Mouse (Mus musculus) lung, adult 2 months (tissue): Measurements from ENCODE around the gene Plekha1.

Experiments used
- CTCF ChIP-seq: fragments of 200-500 bp; IDR thresholded peaks from 2 replicates; pipeline ENCODE4 v1.5.1; 2011; ENCODE audit warnings: mild to moderate bottlenecking, low read length, control low read depth; ENCODE audit not compliant: insufficient read depth
- POLR2A ChIP-seq: fragments of 200-500 bp; IDR thresholded peaks from 2 replicates; pipeline ENCODE4 v1.6.1; 2011; ENCODE audit warnings: low read depth, mild to moderate bottlenecking, control low read depth, low read length, borderline replicate concordance; ENCODE audit errors: extremely low read depth

- no peak for TF ChIP-seq CTCF
- no peak for TF ChIP-seq POLR2A
These were observed 84.9 kb downstream of the Plekha1 start for GRCm38 (mm10) chr7:130950482-130950881.
